Comparison of ENCODE assay signal across 11 mouse cellular contexts in genomic region chr17:28361921-28362652, GRCm38 (mm10). TPM values are rescaled to one million over a fixed set of nuclear protein-coding genes. Genes with fewer than 3 reads are reported as not detected.
DNase-seq lines count a peak whose midpoint lies in the region; ATAC-seq and TF ChIP-seq lines count a peak whose summit lies in the region.
"Had no signal": no experiment of that assay in that cellular context is flagged by ENCODE, and none has a peak within 500 bp of the region (broad histone marks: within the 10 kb centered on the region; RNA-seq: fewer than 3 reads in every experiment).

No protein-coding gene starts in this region.

- no peak for ATAC-seq in heart, embryonic 11.5 days (replicated peaks; ENCODE audit: insufficient number of reproducible peaks, low FRiP score, low TSS enrichment)
- no peak for ATAC-seq in hindbrain, embryonic 13.5 days (ENCODE audit: low FRiP score)
- ATAC-seq in midbrain, embryonic 12.5 days (ENCODE audit: low FRiP score, low read depth), result no peak

- H3K36me3 ChIP-seq in heart, embryonic 11.5 days (ENCODE audit: control insufficient read depth, insufficient read depth, low read length), result no peaks in the 10 kb centered on the region
- no peaks in the 10 kb centered on the region for H3K36me3 ChIP-seq in ES-E14 (ENCODE audit: control insufficient read depth, insufficient read depth, low read length, poor library complexity, severe bottlenecking)
- no peaks in the 10 kb centered on the region for H3K36me3 ChIP-seq in hindbrain, embryonic 13.5 days
- H3K36me3 ChIP-seq in midbrain, embryonic 12.5 days, result no peaks in the 10 kb centered on the region

- DNase-seq in heart, postnatal 10 days, result no peak
- no peak for DNase-seq in ES-E14 (ENCODE audit: low read depth, low spot score)
- DNase-seq in adrenal gland, postnatal 25 days, result no peak
- no peak for DNase-seq in urinary bladder, adult 18-20 months (ENCODE audit: low spot score in 2 of 2)
- DNase-seq in cerebellum, adult 11-12 months, result no peak
- DNase-seq: cerebellum, postnatal 10 days; heart, postnatal 4 days; thymus, adult 18-20 months had no signal

- peak overlapping the region; percentile 74 for H3K4me2 ChIP-seq in heart, embryonic 11.5 days
- peak overlapping the region; percentile 57 for H3K4me2 ChIP-seq in hindbrain, embryonic 13.5 days
- peak overlapping the region; percentile 57 for H3K4me2 ChIP-seq in midbrain, embryonic 12.5 days (replicated peaks)

- 30% methylated on average over 11 of the region's 11 CpGs for WGBS in heart, embryonic 11.5 days (ENCODE audit: insufficient replicate concordance)
- 32% methylated on average over 11 of the region's 11 CpGs for WGBS in hindbrain, embryonic 13.5 days
- 36% methylated on average over 11 of the region's 11 CpGs for WGBS in midbrain, embryonic 12.5 days

- intact Hi-C loops in heart, postnatal 10 days (cut with DNase I), result no loop called here

- H3K27ac ChIP-seq in heart, embryonic 11.5 days (ENCODE audit: low read depth, low read length), result no peak overlapping the region
- no peak overlapping the region for H3K27ac ChIP-seq in ES-E14 (ENCODE audit: insufficient read depth, low read depth, low read length, poor library complexity, severe bottlenecking)
- no peak overlapping the region for H3K27ac ChIP-seq in hindbrain, embryonic 13.5 days
- no peak overlapping the region for H3K27ac ChIP-seq in midbrain, embryonic 12.5 days (replicated peaks)

- H3K9ac ChIP-seq in heart, embryonic 11.5 days (ENCODE audit: low read depth, low read length), result peak overlapping the region; percentile 66
- H3K9ac ChIP-seq in ES-E14 (ENCODE audit: insufficient read depth, low read depth, low read length, poor library complexity, severe bottlenecking), result no peak overlapping the region
- peak overlapping the region; percentile 58; the same call in 1 of the 2 replicates for H3K9ac ChIP-seq in hindbrain, embryonic 13.5 days
- no peak overlapping the region for H3K9ac ChIP-seq in midbrain, embryonic 12.5 days (replicated peaks)

- peak overlapping the region; percentile 46 for H3K4me3 ChIP-seq in heart, embryonic 11.5 days (ENCODE audit: low read depth, low read length)
- peak overlapping the region; percentile 10 to 56 for H3K4me3 ChIP-seq in ES-E14 (ENCODE audit: insufficient read depth in 1 of 2, low read depth in 1 of 2, low read length in 2 of 2, poor library complexity in 1 of 2, severe bottlenecking in 1 of 2)
- H3K4me3 ChIP-seq in hindbrain, embryonic 13.5 days, result peak overlapping the region; percentile 36
- peak overlapping the region; percentile 32 for H3K4me3 ChIP-seq in midbrain, embryonic 12.5 days

- in situ Hi-C loops in ES-E14 (cut with MboI; ENCODE audit: low sequenced_read_pairs in 2 of 2, unreplicated experiment in 2 of 2), result no loop called here

- H3K27me3 ChIP-seq in heart, embryonic 11.5 days (ENCODE audit: control insufficient read depth, insufficient read depth, low read length), result peaks cover 70% of the 10 kb centered on the region
- peaks cover 88% of the 10 kb centered on the region for H3K27me3 ChIP-seq in hindbrain, embryonic 13.5 days
- H3K27me3 ChIP-seq in midbrain, embryonic 12.5 days, result peaks cover 86% of the 10 kb centered on the region

- no peaks in the 10 kb centered on the region for H3K9me3 ChIP-seq in heart, embryonic 11.5 days (replicated peaks; ENCODE audit: control insufficient read depth, low read length)
- no peaks in the 10 kb centered on the region for H3K9me3 ChIP-seq in ES-E14 (ENCODE audit: control insufficient read depth, insufficient read depth, low read depth, low read length)
- no peaks in the 10 kb centered on the region for H3K9me3 ChIP-seq in hindbrain, embryonic 13.5 days
- 0 out of 2 replicates have a peak, but pooled peaks cover 3% of the 10 kb centered on the region for H3K9me3 ChIP-seq in midbrain, embryonic 12.5 days

- H3K4me1 ChIP-seq in heart, embryonic 11.5 days (ENCODE audit: control insufficient read depth, insufficient read depth, low read length), result peaks cover 22% of the 10 kb centered on the region
- peaks cover 0 to 23% of the 10 kb centered on the region in 2 experiments; a peak in 3 of 4 replicates for H3K4me1 ChIP-seq in ES-E14 (ENCODE audit: control insufficient read depth in 2 of 2, insufficient read depth in 2 of 2, low read length in 2 of 2, poor library complexity in 1 of 2)
- H3K4me1 ChIP-seq in hindbrain, embryonic 13.5 days (replicated peaks), result peaks cover 27% of the 10 kb centered on the region
- peaks cover 24% of the 10 kb centered on the region for H3K4me1 ChIP-seq in midbrain, embryonic 12.5 days

TF ChIP-seq in ES-E14, 5 proteins besides CTCF, POLR2A, EP300 and RAD21:
- TF ChIP-seq ZC3H11A (IDR thresholded peaks at IDR 0.05; ENCODE audit: borderline replicate concordance, low read depth, low read length), result no peak
- TF ChIP-seq ZNF384 (IDR thresholded peaks at IDR 0.05; ENCODE audit: low read depth, low read length), result 0 out of 2 replicates have a peak, but pooled peaks have one; percentile 23

RNA-seq across cellular contexts. Expression of gene Tulp1, which starts 2.9 kb away (rescaled TPM):
- 2.9 and 5.0 TPM in 2 replicates for polyA plus RNA-seq in heart, embryonic 11.5 days (2014; fragmentation: Nextera tagmentation; extraction: Ambion mirVana)
- total RNA-seq in heart, postnatal 10 days (2021), result under 1 TPM; 0.86 to 0.94 TPM
- total RNA-seq in ES-E14 (2012; rRNA removed), result 3.7 and 4.1 TPM in 2 replicates
- polyA plus RNA-seq in hindbrain, embryonic 13.5 days (2015; fragmentation: Nextera tagmentation; extraction: Ambion mirVana), result 2.1 and 2.2 TPM in 2 replicates
- polyA plus RNA-seq in midbrain, embryonic 12.5 days (2016; fragmentation: Nextera tagmentation; extraction: Ambion mirVana), result 4.9 and 5.1 TPM in 2 replicates
- total RNA-seq in adrenal gland, postnatal 25 days (2021), result not detected in 2 replicates

RNA-seq across cellular contexts. Expression of gene Tead3, which starts 11.5 kb away (rescaled TPM):
- 6.5 and 7.5 TPM in 2 replicates for polyA plus RNA-seq in heart, embryonic 11.5 days (2014; fragmentation: Nextera tagmentation; extraction: Ambion mirVana)
- total RNA-seq in heart, postnatal 10 days (2021), result 10 to 100 TPM; 15.3 to 19.3 TPM
- 8.0 and 9.0 TPM in 2 replicates for total RNA-seq in ES-E14 (2012; rRNA removed)
- polyA plus RNA-seq in hindbrain, embryonic 13.5 days (2015; fragmentation: Nextera tagmentation; extraction: Ambion mirVana), result 1.8 and 2.0 TPM in 2 replicates
- polyA plus RNA-seq in midbrain, embryonic 12.5 days (2016; fragmentation: Nextera tagmentation; extraction: Ambion mirVana), result 5.2 and 5.7 TPM in 2 replicates
- total RNA-seq in adrenal gland, postnatal 25 days (2021), result 10.4 and 13.6 TPM in 2 replicates

RNA-seq across cellular contexts. Expression of gene Rpl10a, which starts 33.8 kb away (rescaled TPM):
- 408 and 446 TPM in 2 replicates for polyA plus RNA-seq in heart, embryonic 11.5 days (2014; fragmentation: Nextera tagmentation; extraction: Ambion mirVana)
- 100 to 1,000 TPM; 584 to 595 TPM for total RNA-seq in heart, postnatal 10 days (2021)
- 2,234 and 2,688 TPM in 2 replicates for total RNA-seq in ES-E14 (2012; rRNA removed)
- 336 and 366 TPM in 2 replicates for polyA plus RNA-seq in hindbrain, embryonic 13.5 days (2015; fragmentation: Nextera tagmentation; extraction: Ambion mirVana)
- polyA plus RNA-seq in midbrain, embryonic 12.5 days (2016; fragmentation: Nextera tagmentation; extraction: Ambion mirVana), result 329 and 373 TPM in 2 replicates
- 789 and 848 TPM in 2 replicates for total RNA-seq in adrenal gland, postnatal 25 days (2021)

RNA-seq across cellular contexts. Expression of gene Fance, which starts 48.8 kb away (rescaled TPM):
- 15.3 and 17.3 TPM in 2 replicates for polyA plus RNA-seq in heart, embryonic 11.5 days (2014; fragmentation: Nextera tagmentation; extraction: Ambion mirVana)
- total RNA-seq in heart, postnatal 10 days (2021), result 10 to 100 TPM; 16.9 to 18.2 TPM
- total RNA-seq in ES-E14 (2012; rRNA removed), result 25.9 and 39.8 TPM in 2 replicates
- 21.9 and 24.2 TPM in 2 replicates for polyA plus RNA-seq in hindbrain, embryonic 13.5 days (2015; fragmentation: Nextera tagmentation; extraction: Ambion mirVana)
- polyA plus RNA-seq in midbrain, embryonic 12.5 days (2016; fragmentation: Nextera tagmentation; extraction: Ambion mirVana), result 28.5 and 30.5 TPM in 2 replicates
- total RNA-seq in adrenal gland, postnatal 25 days (2021), result 34.6 and 35.0 TPM in 2 replicates

Comparison
In these comparisons a context has a peak if more than half of its experiments do, and no peak if none do; other contexts are left out.
1. H3K9ac ChIP-seq: peak in heart, embryonic 11.5 days (single experiment) and hindbrain, embryonic 13.5 days (single experiment); none in ES-E14 (single experiment) and midbrain, embryonic 12.5 days (single experiment).
2. Peak in every context shown above with its lines, with median percentiles within 50 percentile points of each other: H3K4me2 ChIP-seq and H3K4me3 ChIP-seq.